Mouse (Mus musculus): ENCODE measurements around the gene Pknox2.

Gene Pknox2

DNA sequence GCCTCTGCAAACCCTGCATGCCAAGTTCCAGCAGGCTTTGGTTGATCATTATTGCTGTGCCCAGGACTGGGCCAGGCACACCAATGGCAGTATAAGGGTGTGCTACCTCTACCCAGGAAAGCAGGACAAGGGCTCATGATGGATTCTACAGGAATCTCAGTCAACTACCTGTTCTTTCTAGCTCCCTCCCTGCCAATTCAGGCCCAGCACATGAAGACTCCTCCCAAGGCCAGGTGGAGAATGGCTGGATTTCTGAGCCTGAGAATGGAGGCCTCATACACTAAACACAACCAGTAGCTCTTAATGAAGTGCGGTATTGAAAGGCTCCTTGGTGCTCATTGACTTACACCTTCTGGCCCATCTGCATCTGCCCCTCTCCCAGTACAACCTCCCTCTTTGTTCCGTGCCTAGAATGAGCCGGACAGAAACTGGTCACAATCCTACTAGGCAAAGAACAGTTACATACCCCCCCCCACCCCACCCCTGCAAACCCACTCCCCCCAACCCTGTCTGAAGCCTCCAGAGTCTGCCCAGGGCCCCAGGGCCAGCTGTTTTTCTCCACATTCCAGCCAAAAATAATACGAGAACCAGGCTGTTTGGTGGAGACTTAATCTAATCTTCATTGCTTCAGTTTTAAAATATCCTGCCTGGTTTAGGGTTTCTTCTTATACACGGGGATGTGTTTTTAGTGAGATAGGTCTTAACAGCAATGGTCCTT, 6.6 kb downstream of the Pknox2 start:
- no peak for DNase-seq (ENCODE audit: low spot score in 2 of 2)

DNA sequence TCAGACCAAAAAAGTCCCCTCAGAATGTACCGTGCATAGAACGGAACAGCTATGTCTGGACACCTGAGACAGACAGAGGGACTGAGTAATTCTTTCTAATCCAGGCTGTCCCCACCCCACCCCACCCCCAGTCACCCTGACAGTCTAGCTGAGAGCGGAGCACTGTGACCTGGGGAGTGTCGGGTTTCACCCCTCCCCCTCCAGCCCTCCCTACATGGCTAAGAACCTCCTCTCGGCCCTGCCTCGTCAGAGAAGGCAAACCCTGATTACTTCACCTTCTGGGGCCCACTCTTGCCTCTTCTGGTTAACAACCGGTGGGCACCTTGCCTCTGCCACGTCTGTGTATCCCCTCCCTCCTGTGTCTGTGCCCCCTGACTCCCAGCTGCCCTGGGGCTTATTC, 7.7 kb downstream of the Pknox2 start:
- DNase-seq (ENCODE audit: low spot score in 2 of 2) = no peak

DNA sequence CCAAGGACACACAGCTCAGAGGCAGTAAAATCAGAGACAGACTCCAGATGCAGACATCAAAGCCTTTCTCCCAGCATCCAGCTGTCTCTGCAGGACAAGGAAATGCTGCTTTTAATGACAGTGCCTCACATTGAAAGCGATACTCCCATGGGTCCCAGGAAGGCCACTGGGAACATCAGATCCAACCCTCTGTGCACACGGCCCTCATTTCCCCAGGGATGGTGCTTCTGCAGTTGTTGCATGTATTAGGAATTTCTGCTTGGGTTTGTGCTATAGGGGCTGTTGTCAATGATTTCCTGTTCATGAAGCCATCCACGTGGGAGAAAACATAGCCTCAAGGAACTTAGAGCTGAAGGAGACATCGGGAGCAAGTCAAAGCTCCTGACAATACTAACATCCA, 8.3 kb downstream of the Pknox2 start:
- DNase-seq (ENCODE audit: low spot score in 2 of 2) = no peak

DNA sequence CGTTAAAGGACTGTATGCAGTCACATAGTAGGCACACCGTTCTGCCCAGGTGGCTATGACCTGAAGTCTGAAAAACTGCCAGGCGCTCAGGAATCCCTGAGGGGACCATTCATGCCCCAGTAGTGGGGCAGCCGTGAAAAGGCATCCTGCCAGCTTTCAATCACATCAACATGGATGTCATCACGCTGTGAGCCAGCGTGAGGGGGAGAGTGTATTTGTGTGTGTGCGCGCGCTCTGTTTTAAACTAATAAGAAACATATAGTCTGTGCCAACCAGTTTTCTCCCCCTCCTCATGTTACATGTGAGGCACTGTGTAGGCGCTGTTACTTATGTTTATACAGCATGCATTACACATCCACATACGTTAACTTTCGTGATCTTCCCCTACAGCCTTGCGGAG, 10.9 kb downstream of the Pknox2 start:
- DNase-seq (ENCODE audit: low spot score in 2 of 2) = no peak

DNA sequence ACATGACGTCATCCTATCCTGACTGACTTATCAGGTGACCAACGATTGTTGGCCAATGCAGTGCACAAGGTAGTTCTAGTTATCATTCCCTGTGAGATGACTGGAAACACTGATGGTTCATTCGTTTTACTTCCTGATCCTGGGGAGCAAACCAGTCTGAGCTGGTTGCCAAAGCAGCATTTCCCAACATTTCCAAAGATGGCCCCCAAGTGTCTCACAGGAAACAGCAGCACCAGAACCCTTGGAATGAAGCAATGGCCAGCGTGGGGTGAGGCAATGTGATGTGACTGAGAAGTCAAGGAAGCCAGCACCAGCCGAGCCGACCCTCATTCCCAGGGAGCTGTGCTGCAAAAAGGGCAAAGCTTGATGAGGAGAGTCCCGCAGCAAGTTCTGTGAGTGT, 13.7 kb downstream of the Pknox2 start:
- no peak for DNase-seq (ENCODE audit: low spot score in 2 of 2)

DNA sequence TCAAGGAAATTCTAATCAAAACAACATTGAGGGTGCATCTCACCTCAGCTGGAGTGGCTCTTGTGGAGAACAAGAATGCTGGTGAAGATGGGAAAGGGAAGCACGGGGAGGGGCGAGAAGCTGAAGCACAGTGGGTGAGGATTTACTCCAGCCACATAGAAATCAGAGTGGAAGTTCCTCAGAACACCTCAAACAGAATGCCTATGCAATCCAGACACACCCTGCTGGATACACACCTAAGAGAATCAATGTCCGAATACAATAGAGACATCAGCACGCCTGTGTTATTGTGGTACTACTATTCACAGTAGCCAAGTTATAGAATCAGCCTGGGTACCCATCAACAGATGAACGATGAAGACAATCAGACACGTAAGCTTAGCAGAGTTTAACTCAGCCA, 18.2 kb downstream of the Pknox2 start:
- DNase-seq (ENCODE audit: low spot score in 2 of 2) = no peak

DNA sequence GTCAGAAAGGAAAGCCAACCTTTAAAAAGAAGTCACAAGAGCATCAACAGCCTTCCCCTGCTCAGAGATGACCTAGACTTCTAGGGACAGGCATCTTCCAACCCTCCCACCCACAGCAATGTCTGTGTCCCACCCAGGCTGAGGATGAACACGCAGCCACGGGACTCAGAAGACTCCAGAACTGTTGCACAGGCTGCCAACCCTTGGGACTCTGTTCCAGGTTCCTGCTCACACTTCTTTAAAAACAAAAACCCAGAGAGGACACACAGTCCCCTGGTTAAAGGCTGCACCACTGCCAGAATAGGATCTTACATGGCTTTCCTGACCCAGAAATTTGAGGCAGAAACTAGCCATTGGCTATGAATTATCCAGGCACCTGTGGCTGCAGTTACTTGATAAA, 21.0 kb downstream of the Pknox2 start:
- DNase-seq (ENCODE audit: low spot score in 2 of 2) = no peak

DNA sequence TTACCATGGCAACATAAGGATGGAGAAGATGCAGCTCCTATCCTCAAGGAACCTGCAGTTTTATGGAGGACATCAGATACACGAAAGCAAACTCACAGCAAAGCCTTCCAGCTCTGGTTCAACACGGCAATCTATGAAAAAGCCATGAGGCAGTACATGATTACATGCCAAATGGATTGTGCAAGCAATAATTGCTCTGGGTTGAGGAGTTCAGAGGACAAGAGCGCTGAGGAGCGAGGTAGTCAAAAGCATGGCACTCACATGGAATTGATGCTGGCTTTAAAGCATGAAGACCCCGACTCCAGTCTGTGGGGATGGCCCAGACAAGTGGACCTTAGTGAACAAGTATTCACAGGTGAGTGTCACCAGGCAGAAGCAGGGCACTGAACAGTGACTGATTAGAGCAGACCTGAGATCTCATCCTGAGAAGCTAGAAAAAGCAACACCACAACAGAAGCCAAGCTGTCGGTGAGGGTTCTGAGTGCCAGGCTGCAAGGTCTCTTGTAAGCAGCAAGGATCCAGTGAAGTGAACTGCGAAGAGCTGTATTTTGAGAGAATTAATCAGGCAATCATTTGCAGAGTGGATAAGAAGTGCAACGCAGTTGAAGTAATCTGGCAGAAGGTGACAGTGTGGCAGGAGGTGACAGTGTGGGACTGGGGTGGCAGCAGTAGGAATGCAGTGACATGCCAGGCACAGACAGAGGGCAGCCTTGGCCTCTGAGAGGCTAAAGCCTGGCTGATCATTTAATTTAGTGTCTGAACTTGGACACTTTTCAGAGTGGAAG, 22.3 kb downstream of the Pknox2 start:
- no peak for DNase-seq (ENCODE audit: low spot score in 2 of 2)

DNA sequence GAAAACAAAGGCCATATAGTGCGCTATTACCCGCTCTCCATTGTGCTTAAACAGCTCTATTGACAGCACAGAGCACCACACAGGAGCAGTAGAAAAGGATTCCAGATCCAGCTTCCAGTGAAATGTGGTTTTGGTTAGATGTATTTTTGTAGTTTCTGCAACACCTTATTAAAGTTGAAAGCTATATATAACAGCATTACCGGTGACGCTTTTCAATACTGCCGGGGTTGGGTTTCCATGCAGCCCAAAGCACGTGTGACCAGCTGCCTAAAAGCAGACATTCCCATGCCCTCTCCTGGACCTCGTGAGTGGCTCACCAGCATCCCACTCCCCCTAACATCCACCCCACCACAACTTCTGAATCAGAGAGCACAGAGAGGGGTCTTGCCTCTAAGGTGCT, 23.8 kb downstream of the Pknox2 start:
- DNase-seq (ENCODE audit: low spot score in 2 of 2) = no peak

DNA sequence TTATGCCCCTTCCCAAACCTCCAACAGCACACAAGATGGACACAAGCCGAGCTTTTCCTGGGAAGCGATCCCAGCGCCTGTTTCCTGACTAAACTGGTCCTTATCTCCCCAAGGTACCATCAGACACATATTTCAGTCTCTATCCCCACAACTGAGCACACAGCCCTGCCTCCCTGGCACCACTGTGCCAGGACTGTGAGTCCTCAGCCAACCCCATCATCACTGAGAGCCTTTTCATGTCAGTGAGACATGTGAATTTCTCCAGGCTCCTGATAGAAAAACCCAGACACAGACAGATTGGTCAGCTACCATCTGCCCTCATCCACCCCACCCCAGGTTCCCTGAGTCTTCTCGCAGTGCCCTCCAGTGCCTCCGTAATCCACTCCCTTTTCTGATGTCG, 24.2 kb downstream of the Pknox2 start:
- no peak for DNase-seq (ENCODE audit: low spot score in 2 of 2)

DNA sequence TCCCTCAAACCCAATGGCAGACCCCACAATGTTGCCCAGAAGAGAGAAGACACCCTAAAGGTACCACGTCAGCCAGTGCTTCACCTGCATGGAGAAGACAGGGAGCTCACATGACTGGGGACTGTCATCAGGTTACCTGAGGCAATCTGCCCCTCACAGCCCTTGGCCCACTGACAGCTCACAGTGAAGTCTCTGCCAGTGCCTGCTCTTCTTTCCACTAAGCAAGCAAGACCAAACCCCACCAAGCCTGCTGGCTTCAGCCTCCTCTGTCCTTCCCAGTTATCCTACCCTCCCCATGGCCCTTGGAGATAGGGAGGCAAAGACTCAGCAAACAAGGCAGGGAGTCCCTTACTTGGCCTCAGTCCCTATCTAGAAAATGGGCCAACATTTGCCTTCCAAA, 24.8 kb downstream of the Pknox2 start:
- no peak for DNase-seq (ENCODE audit: low spot score in 2 of 2)

DNA sequence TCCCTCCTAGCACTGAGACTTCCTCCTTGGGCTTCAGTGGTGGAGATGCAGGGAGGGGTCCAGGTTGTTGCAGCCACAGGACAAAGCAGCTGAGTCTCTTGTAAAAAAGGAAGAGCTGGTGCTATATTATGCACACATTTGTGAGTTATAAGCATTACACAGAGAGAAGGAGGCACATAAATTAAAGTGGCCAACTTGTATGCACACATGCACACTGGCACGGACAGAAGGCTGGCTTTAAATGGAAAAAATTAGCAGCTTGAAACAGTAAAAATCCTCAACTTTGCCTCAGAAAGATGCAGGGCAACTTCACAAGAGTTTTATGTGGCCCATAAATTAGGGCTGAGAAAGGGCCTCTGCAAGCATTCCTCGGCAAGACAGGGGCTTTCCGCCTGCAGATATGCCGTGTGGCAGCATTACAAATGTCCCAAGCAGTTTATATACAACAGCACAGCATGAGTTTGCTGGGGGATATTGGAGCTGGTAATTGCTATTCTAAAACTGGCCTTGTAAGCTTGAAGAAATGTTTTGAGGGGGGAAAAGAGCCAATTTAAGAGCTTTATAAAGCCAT, 25.4 kb downstream of the Pknox2 start:
- DNase-seq (ENCODE audit: low spot score in 2 of 2) = no peak

DNA sequence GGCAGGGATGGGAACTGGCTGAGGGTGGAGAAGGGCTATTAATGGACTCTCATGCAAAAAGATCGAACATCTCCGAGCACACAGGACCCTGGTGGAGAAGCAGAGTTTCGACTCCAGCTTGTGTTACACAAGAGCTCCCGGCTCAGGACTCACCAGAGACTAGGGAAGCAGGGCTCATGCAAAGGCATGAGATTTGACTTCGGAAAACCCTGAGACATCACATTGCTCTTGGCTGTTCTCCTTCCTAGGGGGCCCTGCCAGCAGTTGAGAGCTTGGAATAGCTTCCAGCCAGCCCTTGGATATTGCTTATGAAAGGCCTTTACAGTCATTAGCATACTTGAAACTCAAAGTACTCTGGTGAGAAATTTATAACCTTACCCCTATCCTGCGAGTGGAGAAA, 26.4 kb downstream of the Pknox2 start:
- DNase-seq (ENCODE audit: low spot score in 2 of 2) = no peak

DNA sequence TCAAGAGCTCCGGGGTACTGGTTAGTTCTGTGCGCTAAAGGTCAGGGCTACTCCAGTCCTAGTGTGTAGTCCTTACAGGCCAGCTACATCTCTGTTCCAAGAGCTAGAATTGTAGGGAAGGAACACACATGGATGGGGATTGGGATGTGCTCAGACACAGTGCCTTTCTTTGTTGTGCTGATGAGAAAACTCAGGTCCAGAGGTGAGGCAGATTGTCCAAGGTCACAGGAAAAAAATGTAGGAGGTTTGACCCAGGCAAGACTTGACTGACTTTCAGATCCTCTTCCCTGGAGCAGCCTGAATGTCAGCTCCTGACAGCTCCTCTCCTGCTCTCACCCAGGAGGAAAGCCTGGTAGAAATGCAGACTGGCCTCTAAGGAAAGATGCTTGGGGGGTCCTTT, 29.7 kb downstream of the Pknox2 start:
- DNase-seq (ENCODE audit: low spot score in 2 of 2) = no peak

DNA sequence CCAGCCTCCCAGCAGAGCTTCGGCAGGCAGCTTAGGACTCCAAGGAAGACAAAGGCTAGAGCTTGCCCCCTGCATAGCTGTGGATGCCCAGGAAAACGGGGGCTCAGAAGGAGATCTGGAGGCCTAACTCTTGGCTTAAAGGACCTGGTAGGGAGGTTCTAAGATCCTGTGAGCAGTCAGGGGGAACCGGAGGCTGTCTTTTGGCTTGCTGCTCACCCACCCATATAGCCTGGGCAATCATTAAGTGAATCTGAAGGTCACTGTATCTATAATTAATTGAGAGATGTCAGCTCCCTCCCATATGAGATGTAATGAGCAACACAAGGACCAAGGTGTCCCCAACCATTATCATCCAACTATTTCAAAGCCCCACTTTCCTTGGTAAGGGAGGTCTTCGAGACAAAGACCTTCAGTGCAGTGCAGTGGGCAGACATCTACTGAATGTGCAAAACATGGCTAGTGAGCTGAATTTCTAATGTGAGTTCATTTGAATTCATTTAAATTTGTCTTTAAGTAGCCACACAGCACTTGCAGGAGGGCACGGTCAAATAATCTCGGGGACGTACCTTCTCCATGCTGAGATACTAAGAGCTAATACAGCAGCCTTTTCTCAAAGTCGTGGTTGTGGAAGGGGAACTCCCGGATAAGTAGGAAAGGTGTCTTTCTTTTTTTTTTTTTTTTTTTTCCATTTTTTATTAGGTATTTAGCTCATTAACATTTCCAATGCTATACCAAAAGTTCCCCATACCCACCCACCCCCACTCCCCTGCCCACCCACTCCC, 30.4 kb downstream of the Pknox2 start:
- DNase-seq (ENCODE audit: low spot score in 2 of 2) = no peak

DNA sequence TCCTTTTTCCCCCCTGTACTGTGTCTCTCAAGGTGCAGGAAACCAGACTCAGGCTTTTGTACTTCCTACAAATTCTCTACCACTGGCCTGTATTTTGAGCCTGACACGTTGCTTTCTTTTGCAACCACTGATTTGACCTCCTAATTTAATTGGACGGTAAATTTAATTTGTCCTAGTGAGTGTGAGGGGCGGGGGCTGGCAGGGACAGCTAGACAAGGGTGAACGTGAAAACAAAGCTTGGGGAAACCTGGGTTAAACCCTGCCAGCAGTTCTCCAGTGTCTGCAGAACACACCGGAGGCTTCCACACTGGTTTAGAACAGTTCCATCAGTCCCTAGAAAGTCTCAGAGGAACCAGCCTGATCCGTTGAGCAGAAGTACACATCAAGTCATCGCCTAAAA, 31.4 kb downstream of the Pknox2 start:
- DNase-seq (ENCODE audit: low spot score in 2 of 2) = no peak

DNA sequence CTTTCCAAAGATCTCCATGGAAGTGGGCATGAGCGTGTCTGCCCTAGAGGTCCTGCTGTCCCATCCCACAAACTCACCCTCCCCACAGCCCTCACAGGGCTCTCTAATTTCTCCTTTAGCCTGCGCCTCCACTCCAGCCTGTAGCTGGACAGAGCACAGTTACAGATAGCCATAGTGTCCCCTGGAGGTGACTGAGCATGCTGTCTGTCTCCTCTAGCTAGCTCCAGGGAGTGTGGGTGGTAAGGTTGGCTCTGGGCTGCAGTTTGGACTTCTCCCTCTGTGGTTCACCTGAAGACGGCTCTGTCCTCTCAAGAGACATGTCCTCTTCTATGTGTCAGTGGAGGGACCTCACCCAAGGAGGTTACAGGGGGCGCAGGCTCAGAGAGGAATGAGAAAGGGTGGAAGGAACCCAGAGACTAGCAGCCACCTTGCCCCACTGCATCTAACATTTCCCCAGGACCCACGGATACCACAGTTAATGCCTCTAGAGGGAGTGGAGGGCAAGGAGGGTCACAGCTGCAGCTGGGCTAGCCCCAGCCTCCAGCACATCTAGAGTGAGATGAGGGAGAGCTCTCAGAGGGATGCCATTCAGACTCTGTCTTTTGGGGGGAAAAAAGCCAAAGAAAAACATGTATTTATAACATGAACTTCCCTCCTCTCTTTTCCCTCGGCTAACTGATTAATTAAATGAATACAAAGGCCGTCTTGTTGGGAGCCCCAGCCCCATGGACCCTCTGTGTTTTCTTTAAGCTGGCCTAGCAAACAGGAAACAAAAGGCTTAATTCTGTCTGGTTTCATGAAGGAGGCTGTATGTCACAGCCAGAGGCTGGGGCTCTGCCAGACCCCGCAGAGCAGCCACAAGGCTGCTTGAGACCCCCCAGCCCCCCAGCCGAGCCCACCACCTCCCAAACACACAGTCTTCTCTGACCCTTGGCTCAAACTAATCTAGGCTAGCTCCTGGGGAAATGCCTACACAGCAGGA, 32.6 kb downstream of the Pknox2 start:
- DNase-seq (ENCODE audit: low spot score in 2 of 2) = no peak

DNA sequence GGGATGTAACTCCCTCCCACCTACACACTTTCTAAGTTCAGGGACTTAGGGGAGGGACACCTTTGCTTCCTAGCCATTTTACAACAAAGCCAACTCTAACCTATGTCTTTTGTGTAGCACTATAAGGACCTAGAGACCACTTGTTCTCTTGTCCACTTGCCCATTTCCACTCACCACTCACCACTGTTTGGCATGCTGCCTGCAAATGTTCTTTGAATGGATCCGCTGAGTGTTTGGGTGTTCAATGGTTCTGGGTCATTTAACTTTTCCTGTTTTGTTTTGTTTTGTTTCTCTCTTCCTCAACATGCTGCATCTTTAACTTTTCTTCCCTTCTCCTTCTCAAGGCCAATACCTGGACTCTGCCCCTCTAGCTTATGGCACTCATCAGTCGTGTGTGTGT, 39.7 kb downstream of the Pknox2 start:
- DNase-seq (ENCODE audit: low spot score in 2 of 2) = no peak

DNA sequence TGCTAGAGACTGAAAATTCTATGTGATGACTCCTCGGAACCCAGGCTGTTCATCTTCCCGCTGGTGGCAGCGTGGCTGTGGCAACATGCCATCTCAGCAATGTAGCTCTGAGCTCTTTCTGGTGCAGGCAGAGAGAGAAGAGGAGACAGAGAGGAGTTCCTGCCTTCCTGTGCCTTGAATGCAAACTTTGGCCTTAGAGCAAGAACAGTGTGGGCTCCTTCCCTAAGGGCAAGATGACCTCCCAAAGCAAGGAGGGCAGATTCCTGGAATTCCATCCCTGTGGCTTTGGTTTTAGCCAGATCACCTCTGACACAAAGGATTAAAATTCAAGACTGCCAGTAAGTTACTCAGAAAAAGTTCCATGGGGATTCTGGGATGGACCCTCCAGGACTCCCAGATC, 40.4 kb downstream of the Pknox2 start:
- no peak for DNase-seq (ENCODE audit: low spot score in 2 of 2)

DNA sequence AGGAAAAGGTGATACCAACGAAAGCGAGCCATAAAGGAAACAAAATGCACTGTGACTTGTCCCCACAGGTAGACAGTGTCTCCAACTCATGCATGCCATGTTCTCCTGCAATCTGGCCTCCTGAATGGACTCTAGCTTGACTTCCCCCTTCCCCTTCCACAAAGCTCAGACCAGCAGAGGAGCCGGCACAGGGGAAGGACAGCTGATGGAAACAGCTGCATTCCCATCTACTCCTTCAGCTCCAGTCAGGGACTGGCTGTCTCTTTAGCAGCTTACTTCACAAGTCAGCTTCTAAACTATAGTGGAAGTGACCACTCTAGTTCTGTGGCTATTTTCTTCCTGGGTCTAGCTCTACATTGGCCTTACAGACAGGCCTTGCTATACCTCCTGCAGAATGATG, 43.0 kb downstream of the Pknox2 start:
- no peak for DNase-seq (ENCODE audit: low spot score in 2 of 2)

DNA sequence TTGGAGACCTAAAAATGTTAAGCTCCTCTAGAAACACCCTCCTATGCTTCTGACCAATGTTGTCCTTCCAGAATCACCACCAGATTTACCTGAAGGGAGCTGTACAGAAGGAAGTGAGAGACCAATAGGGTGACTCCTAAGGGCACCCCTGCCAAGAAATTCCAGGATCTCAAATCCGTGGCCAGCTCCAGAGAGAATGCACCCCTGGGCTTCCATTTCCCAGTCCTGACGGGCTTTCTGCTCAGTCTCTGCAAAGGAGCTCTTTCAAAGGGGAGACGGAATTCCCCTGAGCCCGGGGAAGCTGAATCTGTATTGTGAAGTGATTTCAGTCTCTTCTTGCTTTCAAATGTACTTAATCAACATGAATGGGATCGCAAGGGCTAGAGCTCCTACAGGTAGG, 43.4 kb downstream of the Pknox2 start:
- no peak for DNase-seq (ENCODE audit: low spot score in 2 of 2)
